Mouse (Mus musculus) brain, embryonic 14.5 days (tissue): Measurements from ENCODE around the gene Armc9.

ENCODE experiments used
- CTCF ChIP-seq: fragments of 200-500 bp; IDR thresholded peaks from 2 replicates; pipeline ENCODE4 v1.5.1; 2012; ENCODE audit warnings: inconsistent platforms, mild to moderate bottlenecking, moderate library complexity, borderline replicate concordance; ENCODE audit not compliant: insufficient read depth, insufficient read length; ENCODE audit errors: extremely low read depth
- POLR2A ChIP-seq: fragments of 200-500 bp; IDR thresholded peaks from 2 replicates; pipeline ENCODE4 v1.6.1; 2012; ENCODE audit warnings: mild to moderate bottlenecking, inconsistent platforms, borderline replicate concordance; ENCODE audit not compliant: poor library complexity, insufficient read depth, insufficient read length, severe bottlenecking; ENCODE audit errors: extremely low read depth

- TF ChIP-seq POLR2A (no peak), CTCF (no peak)
Measured at GRCm38 (mm10) chr1:86198276-86198675, 43.7 kb downstream of the Armc9 start.
